Mouse (Mus musculus): ENCODE data around the gene Eftud2.
A peak's percentile ranks its signal among the peaks of the same experiment; 100 is the strongest.

DNA sequence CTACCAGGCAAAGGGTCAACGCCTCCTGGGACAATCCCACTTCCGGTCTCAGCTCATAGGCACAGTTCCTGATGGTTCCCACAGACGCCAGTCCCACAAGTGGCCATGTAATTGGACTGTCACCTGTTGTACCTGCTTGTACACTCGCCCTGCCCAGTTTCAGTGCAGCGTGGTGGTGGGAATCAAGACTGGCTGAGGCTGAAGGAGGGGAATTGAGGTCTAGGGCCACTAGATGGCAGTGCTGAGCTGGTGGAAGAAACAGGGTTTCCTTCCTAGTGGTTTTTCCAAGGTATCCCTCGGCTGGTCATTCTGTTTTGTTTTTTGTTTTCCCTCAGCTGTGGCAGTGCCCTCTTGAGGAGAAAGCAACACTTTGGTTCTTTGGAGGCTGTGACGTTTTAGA lies 20.0 kb upstream of the Eftud2 start, which contains the start of gene Gfap:
- TF ChIP-seq POLR2A (IDR thresholded peaks at IDR 0.05; ENCODE audit: control insufficient read depth, low read depth, low read length) (no peak), CTCF (IDR thresholded peaks at IDR 0.05; ENCODE audit: control insufficient read depth, insufficient read depth, insufficient replicate concordance, low read depth, low read length) (peak; percentile 84; the same call in 1 of the 2 replicates)
